Mouse (Mus musculus) brain, embryonic 18.5 days (tissue): Measurements from ENCODE around the gene Ggnbp2.

ENCODE experiments used
- DNase-seq: peaks from one replicate; pipeline ENCODE4 v3.0.0-alpha.2; 2012; ENCODE audit warnings: low read depth, low spot score

Ggnbp2 gene

GRCm38 (mm10) chr11:84870337-84871043, at the start of gene Ggnbp2:
TSS of gene Ggnbp2 (minus strand) at chr11:84870817.
- DNase-seq = peak; percentile 83

- DNase-seq = no peak
Observed at GRCm38 (mm10) chr11:84919951-84920350, 49.3 kb upstream of the Ggnbp2 start.

- DNase-seq = no peak
Observed at GRCm38 (mm10) chr11:84919276-84919675, 48.7 kb upstream of the Ggnbp2 start.

- peak; percentile 46 for DNase-seq
Observed at GRCm38 (mm10) chr11:84918425-84918824, 47.8 kb upstream of the Ggnbp2 start.

- no peak for DNase-seq
Observed at GRCm38 (mm10) chr11:84916703-84917300, 46.2 kb upstream of the Ggnbp2 start.

- peak; percentile 91 for DNase-seq
Observed at GRCm38 (mm10) chr11:84916053-84916702, 45.6 kb upstream of the Ggnbp2 start, which contains the start of gene Znhit3. TSS of gene Znhit3 (minus strand) at chr11:84916366.

GRCm38 (mm10) chr11:84914673-84915072, 44.1 kb upstream of the Ggnbp2 start:
- no peak for DNase-seq

GRCm38 (mm10) chr11:84910411-84910810, 39.8 kb upstream of the Ggnbp2 start:
- no peak for DNase-seq

GRCm38 (mm10) chr11:84908480-84908879, 37.9 kb upstream of the Ggnbp2 start:
- no peak for DNase-seq

GRCm38 (mm10) chr11:84907081-84907480, 36.5 kb upstream of the Ggnbp2 start:
- no peak for DNase-seq

GRCm38 (mm10) chr11:84904597-84905144, 34.1 kb upstream of the Ggnbp2 start:
- DNase-seq = no peak

- no peak for DNase-seq
Observed at GRCm38 (mm10) chr11:84893113-84893512, 22.5 kb upstream of the Ggnbp2 start.

- DNase-seq = no peak
Observed at GRCm38 (mm10) chr11:84891705-84892104, 21.1 kb upstream of the Ggnbp2 start.

- no peak for DNase-seq
Observed at GRCm38 (mm10) chr11:84889492-84889891, 18.9 kb upstream of the Ggnbp2 start.

- DNase-seq = no peak
Observed at GRCm38 (mm10) chr11:84888025-84888424, 17.4 kb upstream of the Ggnbp2 start.

- DNase-seq = no peak
Observed at GRCm38 (mm10) chr11:84886767-84887511, 16.3 kb upstream of the Ggnbp2 start.

GRCm38 (mm10) chr11:84886236-84886635, 15.6 kb upstream of the Ggnbp2 start:
- DNase-seq = no peak

- DNase-seq = no peak
Observed at GRCm38 (mm10) chr11:84885238-84885637, 14.6 kb upstream of the Ggnbp2 start.

- no peak for DNase-seq
Observed at GRCm38 (mm10) chr11:84882346-84882745, 11.7 kb upstream of the Ggnbp2 start.

- DNase-seq = no peak
Observed at GRCm38 (mm10) chr11:84880971-84881370, 10.4 kb upstream of the Ggnbp2 start.

- DNase-seq = no peak
Observed at GRCm38 (mm10) chr11:84880465-84880961, 9.9 kb upstream of the Ggnbp2 start.
